Mouse (Mus musculus): Measurements from ENCODE around the gene Surf1.
A peak's percentile ranks its signal among the peaks of the same experiment; 100 is the strongest.
"Not testable (repeated sequence)": the region's sequence is repeated elsewhere in the genome, so short reads cannot be mapped to it uniquely, and the experiment has no call there.

The Surf1 gene

DNA sequence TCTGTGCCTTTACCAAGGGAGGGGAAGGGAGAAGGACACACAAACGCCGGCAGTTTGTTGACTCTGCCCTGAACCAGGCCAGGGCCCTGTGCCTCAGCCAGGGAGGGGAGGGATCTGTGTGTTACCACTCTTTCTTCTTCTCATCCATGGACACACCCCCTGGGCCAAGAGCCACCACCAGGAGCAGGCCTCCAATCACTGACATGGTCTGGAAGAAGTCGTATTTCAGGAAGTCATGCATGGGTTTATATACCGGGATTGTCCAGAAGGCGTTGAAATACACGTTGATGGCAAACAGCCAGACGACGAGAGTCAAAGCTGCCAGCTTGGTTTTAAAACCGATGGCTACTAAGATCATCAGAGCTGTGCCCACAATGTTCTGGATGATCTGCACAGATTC, 5.5 kb upstream of the Surf1 start:
- peak; percentile 52 for DNase-seq

DNA sequence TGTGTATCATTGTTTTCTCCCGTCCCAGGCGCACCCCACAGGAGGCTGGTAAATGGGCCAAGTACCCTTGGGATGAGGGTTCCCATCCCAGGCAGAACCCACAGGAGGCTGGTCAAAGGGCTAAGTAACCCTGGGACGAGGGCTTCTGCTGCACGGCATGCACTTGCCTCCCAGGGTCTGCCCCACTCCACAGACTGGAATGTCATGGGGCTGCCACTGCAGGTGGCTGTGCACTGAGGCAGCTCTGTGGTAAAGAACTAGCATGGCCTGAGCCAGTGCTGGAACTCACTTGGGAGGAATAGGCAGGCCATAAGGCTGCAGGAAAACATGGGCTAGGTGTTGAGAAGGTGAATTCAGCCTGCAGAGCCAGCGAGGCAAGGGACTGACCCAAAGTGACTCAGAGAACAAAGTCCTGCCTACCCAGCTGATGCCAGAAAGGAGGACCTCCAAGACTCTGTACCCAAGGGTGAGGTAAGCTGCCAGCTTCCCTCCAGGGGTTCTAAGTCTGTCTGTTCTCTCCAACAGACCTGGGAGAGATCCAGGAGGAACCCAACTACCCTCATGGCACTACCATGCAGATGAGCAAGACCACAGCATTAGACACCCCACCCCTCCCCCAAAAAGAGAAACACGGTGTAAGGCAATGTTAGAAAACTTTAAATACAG, 4.0 kb upstream of the Surf1 start:
- DNase-seq = peak; percentile 54

DNA sequence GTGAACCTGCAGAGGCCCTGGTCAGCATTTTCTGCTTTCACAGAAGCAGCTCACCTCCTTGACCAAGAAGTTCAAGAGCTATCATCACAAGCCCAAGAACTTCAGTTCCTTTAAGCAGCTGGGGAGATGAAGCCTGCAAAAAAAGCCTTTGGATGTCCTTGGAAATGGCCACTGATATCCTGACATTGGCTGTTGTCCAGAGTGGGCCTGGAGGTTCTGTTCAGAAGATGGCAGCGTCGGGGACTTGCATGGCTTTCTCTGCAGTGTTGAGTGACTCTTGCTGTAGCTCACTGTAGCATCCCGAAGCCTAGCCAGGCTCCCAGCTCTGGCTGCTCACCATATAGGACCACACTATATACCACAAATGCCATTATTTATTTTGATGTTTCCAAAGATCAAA, 3.4 kb upstream of the Surf1 start:
- DNase-seq = no peak

DNA sequence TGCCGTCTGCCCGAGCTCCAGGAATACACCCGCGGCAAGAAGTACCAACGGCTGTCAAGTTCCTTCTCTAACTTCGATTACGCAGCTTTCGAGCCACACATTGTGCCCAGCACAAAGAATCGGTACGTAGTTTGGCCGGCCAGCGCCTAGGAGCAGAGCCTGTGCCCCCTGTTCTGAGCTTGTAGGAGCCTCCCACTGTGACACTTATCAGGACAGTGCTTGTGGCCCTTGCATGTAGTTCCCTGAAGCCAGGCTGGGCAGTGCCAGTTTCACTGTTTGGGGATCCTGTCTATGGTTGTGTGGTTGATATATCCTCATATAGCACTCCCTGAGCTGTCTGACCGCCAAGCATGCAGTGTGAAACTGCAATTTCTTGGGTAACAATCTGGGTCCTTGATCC, 408 bp upstream of the Surf1 start:
- no peak for DNase-seq

DNA sequence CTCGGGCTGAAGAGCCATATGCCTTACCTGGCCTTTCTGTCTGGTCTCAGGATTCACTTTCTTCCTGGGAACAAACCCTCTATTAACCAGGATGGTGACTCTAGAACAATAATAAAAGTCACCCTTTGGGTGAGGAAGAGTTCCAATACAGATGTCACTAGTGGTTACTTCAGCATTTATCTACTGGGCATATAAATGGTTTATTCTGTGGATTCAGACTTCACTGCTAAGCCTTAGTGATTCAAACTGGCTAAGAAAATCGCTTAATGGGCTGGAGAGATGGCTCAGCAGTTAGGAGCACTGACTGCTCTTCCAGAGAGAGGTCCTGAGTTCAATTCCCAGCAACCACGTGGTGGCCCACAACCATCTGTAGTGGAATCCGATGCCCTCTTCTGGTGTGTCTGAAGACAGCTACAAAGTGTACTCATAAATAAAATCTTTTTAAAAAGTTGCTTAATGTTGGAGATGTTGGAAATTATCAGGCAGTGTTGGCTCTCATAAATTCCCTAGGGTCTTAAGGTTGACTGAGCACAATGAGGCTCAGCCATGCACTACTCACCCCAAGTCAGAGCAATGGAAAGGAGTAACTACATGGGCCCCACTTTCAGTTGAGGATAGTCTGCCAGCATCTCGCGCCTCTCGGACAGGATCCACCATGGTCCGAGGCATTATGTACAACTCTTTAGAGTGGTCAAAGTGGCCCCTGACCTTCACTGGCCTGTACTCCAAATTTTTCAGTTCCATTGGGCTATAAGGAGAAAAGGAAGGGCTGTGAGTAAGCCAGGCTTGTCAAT, 2.0 kb downstream of the Surf1 start:
- DNase-seq = no peak

DNA sequence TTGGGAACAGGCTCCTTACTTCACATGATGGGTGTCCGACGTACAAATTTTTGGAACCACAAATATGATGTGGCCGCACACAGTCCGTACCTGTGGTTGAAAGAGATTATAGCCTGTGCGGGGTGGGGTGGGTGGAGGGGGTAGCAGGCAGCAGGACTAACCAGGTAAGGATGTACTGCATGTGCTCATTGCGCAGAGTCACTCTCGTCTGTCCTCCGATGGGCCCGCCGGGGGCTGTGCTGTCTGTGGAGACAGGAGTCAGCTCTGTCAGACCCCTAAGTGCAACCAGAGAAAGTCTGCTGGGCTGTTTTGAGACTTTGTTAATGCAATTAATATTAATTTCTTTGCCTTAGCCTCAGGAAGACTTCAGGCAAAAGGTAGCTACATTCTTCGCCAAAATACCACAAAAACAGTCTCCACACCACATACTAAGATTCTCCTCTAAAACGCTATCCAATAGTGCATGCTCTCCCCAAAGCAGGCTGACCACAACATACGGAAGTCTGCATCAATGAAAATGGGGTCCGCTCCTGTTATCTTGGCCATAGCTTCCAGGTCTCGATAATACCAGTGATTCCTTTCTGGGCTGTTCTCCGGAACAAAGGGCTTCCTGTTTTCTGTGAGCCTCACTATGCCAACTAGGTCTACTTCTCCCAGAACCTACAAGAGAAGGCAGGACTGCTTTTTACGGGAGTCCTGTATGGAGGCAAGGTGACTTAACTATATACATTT, 2.7 kb downstream of the Surf1 start:
- no peak for DNase-seq

DNA sequence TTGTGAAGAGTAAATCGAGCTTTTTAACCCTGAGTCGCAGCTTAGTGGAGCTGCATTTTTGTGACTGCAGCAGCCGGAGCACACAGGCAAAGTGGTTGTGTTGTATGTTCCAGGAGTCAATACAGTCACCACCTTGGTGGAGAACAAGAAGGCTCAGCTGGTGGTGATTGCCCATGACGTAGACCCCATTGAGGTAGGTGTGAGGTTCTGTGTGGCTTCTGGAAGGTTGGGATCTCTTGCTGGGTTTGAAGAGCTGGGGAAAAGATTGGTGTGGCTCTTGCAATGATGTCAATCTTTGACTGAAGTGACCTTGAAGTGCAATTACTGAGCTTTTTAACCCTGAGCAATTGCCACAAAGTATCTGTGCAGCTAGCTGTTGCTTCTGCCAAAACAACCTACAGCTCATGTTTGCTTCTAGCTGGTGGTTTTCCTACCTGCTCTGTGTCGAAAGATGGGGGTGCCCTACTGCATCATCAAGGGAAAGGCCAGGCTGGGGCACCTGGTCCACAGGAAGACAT, 4.0 kb downstream of the Surf1 start:
- DNase-seq = no peak

DNA sequence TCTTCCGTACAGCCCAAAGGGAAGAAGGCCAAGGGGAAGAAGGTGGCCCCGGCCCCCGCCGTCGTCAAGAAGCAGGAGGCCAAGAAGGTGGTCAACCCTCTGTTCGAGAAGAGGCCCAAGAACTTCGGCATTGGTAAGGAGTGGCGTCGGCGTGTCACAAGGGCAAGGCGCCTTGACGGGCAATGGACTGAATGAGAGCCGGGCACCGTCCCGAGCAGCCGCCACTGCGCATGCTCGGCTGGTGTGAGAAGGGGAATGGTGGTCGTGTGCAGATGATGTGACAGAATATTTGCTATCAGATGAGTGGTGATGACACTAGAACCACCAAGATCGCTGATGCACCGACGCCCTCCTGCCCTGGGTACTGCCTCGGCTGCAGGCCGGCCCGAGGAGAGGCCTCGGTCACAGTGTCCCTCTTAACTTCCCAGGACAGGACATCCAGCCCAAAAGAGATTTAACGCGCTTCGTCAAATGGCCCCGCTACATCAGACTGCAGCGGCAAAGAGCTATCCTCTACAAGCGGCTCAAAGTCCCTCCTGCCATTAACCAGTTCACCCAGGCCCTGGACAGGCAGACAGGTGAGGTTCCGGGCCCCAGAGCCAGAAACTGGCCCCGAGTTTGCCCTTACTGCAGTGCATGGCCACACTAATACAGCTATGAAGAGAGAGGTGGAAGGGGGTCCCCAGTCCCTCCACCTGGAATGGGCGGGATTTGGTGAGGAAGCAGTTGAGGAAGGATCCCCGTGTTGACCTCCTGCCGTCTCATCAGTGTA, 5.2 kb downstream of the Surf1 start:
- no peak for DNase-seq

DNA sequence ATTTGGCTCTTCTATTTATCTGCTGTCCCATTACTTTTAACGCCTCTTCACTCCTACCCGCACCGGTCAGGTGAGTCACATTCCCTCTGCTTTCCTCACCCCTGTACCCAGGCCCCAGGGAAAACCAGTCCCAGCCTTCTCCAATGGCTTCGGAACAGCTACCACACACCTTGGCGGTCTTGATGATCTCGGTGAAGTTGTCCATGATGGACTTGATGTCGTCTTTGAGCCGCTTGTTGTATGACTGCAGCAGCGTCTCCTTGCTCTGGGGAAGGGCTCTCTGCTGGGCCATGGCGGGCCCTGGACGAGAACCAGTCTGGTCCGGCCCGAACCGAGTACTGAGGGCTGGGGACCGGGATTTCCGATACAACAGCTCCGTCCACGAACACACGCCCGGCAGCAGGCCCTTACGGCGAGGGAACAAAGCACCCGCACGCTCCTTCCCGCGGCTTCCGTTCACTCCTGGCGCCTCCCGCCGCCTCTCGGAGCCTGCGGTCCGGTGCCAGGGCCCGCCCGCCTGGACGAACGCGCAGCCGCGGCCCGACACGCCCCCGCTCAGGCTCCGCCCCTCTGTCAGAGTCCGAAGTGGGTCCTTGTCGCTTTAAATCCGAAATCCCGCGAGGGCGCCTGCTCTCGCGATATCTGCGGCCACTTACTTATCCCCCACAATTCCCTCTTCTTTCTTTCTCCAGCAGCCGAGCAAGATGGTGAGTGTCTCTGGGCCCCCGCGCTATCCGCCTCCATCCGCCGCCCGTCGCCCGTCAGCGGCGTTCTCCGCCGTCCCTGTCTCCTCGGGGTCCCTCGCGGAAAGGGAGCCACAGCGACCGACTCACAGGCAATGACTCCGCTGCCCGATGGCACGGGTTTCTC, 6.0 kb downstream of the Surf1 start, which contains the start of the genes Med22 and Rpl7a:
Gene Med22, minus strand, starts transcription at position 554 of the 870 bp plus-strand sequence.
Gene Rpl7a, plus strand, starts transcription at position 641 of the 870 bp plus-strand sequence.
- DNase-seq = peak; percentile 100

DNA sequence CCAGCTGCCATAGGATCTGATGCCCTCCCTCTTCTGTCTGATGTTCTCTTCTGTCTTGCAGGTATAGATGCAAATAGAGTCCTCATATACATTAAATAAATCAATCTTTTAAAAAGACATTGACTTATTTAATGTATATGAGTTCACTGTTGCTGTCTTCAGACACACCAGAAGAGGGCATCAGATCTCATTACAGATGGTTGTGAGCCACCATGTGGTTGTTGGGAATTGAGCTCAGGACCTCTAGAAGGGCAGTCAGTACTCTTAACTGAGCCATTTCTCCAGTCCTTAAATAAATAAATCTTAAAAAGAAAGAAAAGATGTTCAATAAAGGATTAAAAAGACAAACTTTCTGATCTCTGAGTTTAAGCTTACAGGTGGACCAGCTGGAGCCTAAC, 6.9 kb downstream of the Surf1 start:
- DNase-seq = no peak

DNA sequence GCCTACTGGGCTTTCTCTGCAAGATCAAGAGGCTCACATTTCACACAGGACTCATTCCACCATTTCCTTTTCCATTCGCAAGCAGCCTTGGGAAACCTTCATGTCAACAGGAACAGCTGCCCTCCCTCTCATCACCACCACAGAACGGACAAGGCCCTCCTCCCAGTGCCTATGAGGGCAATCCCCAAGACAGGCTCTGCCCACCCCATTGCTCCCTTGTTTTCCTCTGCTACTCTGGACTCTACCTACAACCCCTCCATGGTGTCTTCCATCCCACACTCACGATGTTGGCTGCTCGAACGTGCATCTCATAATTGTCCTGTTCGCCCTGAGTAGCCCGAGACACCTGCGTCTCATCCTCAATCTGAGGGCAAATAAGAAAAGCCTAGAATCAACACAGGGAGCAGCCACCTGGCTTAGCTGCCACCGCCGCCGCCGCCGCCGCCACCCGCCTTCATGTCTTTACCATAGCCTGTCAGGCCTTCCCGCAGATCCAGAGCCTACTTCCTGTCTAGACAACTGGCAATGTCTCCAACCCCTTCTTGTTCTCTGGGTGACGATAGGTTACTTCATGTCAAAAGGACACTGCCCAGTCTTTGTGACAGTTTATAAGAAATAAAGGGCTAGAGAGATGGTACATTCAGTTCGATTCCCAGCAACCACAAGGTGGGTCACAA, 7.5 kb downstream of the Surf1 start:
- no peak for DNase-seq

DNA sequence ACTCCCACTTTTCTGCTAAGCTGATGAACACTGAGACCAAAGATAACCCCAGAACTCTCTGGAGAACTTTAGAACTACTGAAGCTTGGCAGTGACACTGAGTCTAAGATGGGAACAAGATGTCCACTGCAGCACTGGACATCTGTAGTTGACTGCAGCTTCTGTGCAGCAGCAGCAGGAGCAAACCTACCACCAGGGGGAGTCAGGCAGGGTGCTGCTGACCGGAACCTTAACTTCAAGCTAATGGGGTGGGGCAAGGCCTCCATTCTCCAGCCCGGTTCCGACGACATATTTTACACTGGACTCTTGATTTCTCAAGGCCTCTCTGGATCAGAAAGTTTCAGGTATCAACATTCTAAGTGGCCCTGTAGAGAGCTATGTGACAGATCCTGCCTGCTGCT, 9.2 kb downstream of the Surf1 start:
- DNase-seq = peak; percentile 59

DNA sequence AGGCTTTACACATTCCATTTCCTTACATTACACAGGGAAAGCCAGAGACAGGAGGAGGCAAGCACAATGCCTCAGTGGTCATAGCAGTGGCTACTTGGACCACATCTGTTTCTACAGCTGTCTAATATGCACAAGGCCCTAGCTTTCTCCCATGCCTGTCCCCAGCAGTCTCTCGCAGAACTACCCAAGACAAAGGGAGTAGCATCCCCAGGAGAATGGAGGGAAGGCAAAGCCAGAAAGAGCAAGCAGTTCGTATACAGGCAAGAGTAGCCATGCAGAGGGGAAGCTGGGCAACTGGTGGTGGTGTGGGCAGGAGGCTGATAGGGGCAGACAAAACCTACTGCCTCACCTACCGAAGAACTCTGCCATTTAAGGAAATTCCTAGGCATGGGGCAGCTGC, 9.9 kb downstream of the Surf1 start:
- DNase-seq = no peak

DNA sequence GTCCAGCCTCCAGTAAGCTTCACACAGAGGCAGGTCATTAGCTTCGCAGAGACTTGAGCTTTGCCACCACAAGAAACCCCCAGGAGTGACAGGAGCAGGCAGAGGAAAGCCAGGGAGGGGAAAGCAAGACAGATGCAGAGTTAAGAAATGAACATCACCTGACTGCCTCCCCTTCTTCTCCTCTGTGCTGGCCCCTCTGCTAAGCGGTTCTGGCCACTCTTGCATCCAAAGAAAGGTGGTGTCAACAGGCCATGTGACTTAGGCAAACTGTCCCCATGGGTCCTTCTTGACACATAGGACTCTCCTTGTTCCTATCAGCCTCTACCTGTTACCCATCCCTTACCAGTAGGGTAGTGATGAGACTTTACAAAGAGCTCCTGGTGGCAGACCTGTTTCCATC, 10.4 kb downstream of the Surf1 start:
- no peak for DNase-seq

DNA sequence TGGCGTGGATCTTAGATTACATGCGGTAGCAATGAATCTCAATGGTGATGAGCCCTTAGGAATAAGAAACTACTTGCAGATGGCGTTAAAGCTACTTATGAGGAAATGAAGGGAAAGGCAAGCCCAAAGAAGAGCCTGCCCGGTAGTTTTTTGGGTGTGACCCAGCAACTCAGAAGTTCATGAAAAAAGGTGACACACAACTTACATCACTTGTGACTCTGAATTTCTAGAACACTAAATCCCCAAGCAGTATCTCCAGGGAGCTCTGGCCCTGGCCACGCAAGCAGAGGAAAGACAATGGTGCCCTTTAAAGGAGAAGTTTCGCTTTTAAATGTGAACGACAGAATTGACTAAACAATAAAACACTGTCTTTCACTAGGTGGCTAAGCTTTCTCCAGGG, 13.0 kb downstream of the Surf1 start:
- DNase-seq = no peak

DNA sequence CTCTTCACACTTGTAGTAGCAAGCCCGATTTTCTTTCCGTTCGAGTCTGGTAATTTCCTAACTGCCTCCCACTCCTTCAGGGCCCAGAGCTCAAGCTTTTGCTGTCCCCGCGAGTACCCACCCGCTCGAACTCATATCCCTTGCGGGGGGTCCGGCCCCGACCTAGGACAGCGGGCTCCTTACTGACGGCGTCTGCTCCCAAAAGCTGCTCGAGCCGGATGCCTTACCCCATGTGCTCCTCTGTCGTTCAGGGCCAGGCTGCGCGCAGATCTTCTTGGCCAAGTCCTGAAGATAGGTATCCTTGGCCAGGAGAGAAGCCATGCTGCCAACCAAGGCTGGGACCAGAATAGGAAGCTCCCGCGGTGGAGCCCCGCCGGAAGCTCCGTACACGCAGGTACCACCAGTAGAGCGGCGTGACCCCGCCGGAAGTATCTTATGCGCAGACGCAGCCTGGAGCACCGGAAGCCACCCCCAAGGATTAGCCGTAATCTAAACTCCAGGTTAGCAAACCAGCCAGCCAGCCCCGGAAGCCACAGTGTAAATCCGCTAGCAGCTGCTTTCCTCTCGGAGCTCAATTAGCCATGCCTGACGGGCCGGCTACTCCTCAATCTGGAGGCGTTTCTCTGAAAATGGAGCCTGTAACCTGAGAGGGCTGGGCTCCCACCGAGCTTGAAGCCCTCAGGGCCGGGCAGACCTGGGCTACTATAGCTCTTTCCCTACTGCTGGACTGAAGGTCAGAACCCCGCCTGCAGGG, 13.7 kb downstream of the Surf1 start, which contains the start of gene Surf6:
Gene Surf6, minus strand, starts transcription at position 413 of the 754 bp plus-strand sequence.
- peak; percentile 96 for DNase-seq

DNA sequence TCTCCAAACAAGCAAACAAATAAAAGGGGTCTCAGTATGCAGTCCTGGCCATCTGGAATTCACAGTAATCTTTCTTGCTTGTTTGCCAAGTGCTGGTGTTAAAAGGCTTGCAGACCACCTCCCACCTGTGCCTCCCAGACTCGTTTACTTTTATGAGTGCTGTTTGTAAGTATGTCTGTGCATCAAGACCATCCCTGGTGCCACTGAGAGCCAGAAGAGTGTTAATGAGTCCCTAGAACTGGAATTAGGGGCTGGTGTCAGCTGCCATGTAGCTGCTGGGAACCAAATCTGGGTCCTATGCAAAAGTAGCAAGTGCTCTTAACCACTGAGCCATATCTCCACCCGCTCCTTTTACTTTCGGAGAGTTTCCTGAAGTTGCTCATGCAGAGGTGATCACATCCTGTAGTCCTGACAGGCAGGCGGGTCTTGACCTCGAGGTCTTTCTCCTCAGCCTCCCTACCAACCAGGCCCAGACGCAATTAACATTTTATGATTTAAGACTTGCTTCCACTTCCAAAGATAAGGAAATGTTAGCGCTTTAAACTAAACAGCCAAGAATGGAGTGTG, 14.4 kb downstream of the Surf1 start:
- DNase-seq = no peak

DNA sequence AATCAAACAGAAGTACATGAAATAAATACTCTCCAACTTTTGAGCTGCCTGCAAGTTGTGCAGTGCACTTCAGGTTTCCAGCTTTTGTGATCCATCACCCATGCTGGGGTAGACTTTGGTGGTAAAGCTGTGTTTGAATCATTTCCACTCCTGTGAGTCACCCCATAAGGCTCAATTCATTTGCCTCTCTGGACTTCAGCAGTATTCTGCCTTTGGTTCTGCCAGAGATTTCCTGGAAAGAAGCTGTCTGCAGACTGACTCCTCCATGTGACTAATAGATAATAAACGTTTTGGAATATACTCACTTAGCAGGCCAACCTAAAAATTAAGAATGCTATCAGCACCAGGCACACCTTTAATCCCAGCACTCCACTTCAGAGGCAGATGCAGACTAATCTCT, 15.6 kb downstream of the Surf1 start:
- no peak for DNase-seq

DNA sequence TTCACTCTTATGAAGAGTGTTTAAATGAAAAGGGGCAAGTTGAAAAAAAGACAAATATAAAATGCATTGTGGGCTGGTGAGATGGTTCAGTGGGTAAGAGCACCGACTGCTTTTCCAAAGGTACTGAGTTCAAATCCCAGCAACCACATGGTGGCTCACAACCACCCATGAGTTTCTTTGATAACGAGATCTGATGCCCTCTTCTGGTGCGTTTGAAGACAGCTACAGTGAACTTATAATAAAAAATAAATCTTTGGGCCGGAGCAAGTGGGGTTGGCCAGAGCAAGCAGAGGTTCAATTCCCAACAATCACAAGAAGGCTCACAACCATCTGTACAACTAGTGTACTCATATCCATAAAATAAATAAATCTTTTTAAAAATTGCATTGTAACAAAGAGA, 20.4 kb downstream of the Surf1 start:
- no peak for DNase-seq

DNA sequence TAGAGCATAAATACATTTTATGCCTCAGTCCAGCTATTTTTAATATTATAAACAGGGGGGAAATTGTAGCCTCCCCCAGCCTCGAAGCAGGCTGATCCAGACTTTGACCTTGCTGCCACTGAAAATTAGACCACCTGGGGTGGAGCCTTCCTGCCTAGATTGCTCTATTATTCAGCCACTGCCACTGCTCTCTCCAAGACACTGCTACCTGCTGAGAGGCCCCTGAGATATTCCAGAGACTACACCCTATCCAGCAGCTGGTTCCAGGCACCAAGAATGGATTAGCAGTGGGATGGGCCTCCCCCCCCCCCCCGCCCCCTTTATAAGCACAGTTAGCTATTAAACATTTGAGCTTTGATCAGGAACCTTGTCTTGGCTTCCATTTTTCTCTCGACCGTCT, 30.2 kb downstream of the Surf1 start:
- DNase-seq = not testable (repeated sequence)
